Mouse (Mus musculus): ENCODE data around the gene Wdr49. TPM values are rescaled to one million over a fixed set of nuclear protein-coding genes. Genes with fewer than 3 reads are reported as not detected.

Wdr49 gene
- polyA plus RNA-seq, 1 experiment = not detected

GRCm38 (mm10) chr3:75276522-75276921 lies 205.4 kb downstream of the Wdr49 start:
- Histone ChIP-seq H3K36me3 (ENCODE audit: control insufficient read depth, insufficient read depth) (no peaks in the 10 kb centered on the region), H3K4me3 (ENCODE audit: insufficient read depth, poor library complexity, severe bottlenecking) (no peak overlapping the region), H3K27me3 (ENCODE audit: control insufficient read depth, insufficient read depth, insufficient read length) (no peaks in the 10 kb centered on the region), H3ac (ENCODE audit: control insufficient read depth, insufficient read length, low read depth) (no peak overlapping the region), H3K79me2 (ENCODE audit: control insufficient read depth, insufficient read depth) (no peaks in the 10 kb centered on the region), H3K79me3 (ENCODE audit: low read depth) (no peaks in the 10 kb centered on the region)
- no peak for TF ChIP-seq MYOG (IDR thresholded peaks at IDR 0.05; ENCODE audit: control insufficient read depth, extremely low read depth, insufficient read length)
- no peak for TF ChIP-seq USF1 (IDR thresholded peaks at IDR 0.05; ENCODE audit: low read depth)
- no peak for TF ChIP-seq MYOD1 (IDR thresholded peaks at IDR 0.05; ENCODE audit: control insufficient read depth, insufficient read length, low read depth)
- TF ChIP-seq CTCF (IDR thresholded peaks at IDR 0.05; ENCODE audit: control insufficient read depth, insufficient read depth, insufficient read length) = no peak
- no peak for TF ChIP-seq FOSL1 (IDR thresholded peaks at IDR 0.05; ENCODE audit: insufficient read depth, low read length, poor library complexity, severe bottlenecking)
- TF ChIP-seq MAX (IDR thresholded peaks at IDR 0.05) = no peak
- TF ChIP-seq CEBPB (IDR thresholded peaks at IDR 0.05; ENCODE audit: low read depth) = no peak

DNA sequence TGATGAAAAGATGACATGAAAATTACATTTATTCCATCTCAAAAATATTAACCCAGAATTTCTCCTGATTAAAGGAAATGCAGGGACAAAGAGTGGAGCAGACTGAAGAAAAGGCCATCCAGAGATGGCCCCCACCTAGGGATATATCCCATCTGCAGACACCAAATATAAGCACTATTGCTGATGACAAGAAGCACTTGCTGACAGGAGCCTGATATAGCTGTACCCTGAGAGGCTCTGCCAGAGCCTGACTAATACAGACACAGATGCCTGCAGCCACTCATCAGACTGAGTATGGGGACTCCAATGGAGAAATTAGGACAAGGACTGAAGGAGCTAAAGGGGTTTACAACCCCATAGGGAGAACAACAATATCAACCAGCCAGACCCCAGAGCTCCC lies 206.8 kb downstream of the Wdr49 start:
- H3K79me2 ChIP-seq (ENCODE audit: control insufficient read depth, insufficient read depth) = no peaks in the 10 kb centered on the region
- no peaks in the 10 kb centered on the region for H3K79me3 ChIP-seq (ENCODE audit: low read depth)
- H3K36me3 ChIP-seq (ENCODE audit: control insufficient read depth, insufficient read depth) = no peaks in the 10 kb centered on the region
- H3ac ChIP-seq (ENCODE audit: control insufficient read depth, insufficient read length, low read depth) = no peak overlapping the region
- H3K27me3 ChIP-seq (ENCODE audit: control insufficient read depth, insufficient read depth, insufficient read length) = no peaks in the 10 kb centered on the region
- H3K4me3 ChIP-seq (ENCODE audit: insufficient read depth, poor library complexity, severe bottlenecking) = no peak overlapping the region
- TF ChIP-seq MYOD1 (IDR thresholded peaks at IDR 0.05; ENCODE audit: control insufficient read depth, insufficient read length, low read depth) = no peak
- no peak for TF ChIP-seq CEBPB (IDR thresholded peaks at IDR 0.05; ENCODE audit: low read depth)
- TF ChIP-seq MYOG (IDR thresholded peaks at IDR 0.05; ENCODE audit: control insufficient read depth, extremely low read depth, insufficient read length) = no peak
- no peak for TF ChIP-seq CTCF (IDR thresholded peaks at IDR 0.05; ENCODE audit: control insufficient read depth, insufficient read depth, insufficient read length)
- TF ChIP-seq USF1 (IDR thresholded peaks at IDR 0.05; ENCODE audit: low read depth) = no peak
- no peak for TF ChIP-seq FOSL1 (IDR thresholded peaks at IDR 0.05; ENCODE audit: insufficient read depth, low read length, poor library complexity, severe bottlenecking)
- no peak for TF ChIP-seq MAX (IDR thresholded peaks at IDR 0.05)

GRCm38 (mm10) chr3:75269978-75270377 lies 212.0 kb downstream of the Wdr49 start, which contains the start of gene Serpini2:
TSS of gene Serpini2 (minus strand) at chr3:75270078.
- H3ac ChIP-seq (ENCODE audit: control insufficient read depth, insufficient read length, low read depth) = no peak within 1 kb of the TSS
- no peaks in the 10 kb centered on the region for H3K36me3 ChIP-seq (ENCODE audit: control insufficient read depth, insufficient read depth)
- no peak for TF ChIP-seq USF1 (IDR thresholded peaks at IDR 0.05; ENCODE audit: low read depth)
- TF ChIP-seq FOSL1 (IDR thresholded peaks at IDR 0.05; ENCODE audit: insufficient read depth, low read length, poor library complexity, severe bottlenecking) = no peak
- TF ChIP-seq CEBPB (IDR thresholded peaks at IDR 0.05; ENCODE audit: low read depth) = no peak
- no peak for TF ChIP-seq CTCF (IDR thresholded peaks at IDR 0.05; ENCODE audit: control insufficient read depth, insufficient read depth, insufficient read length)
- no peak for TF ChIP-seq MAX (IDR thresholded peaks at IDR 0.05)
- TF ChIP-seq MYOD1 (IDR thresholded peaks at IDR 0.05; ENCODE audit: control insufficient read depth, insufficient read length, low read depth) = no peak
- no peak for TF ChIP-seq MYOG (IDR thresholded peaks at IDR 0.05; ENCODE audit: control insufficient read depth, extremely low read depth, insufficient read length)
- H3K79me3 ChIP-seq (ENCODE audit: low read depth) = no peaks in the 10 kb centered on the region
- no peaks in the 10 kb centered on the region for H3K79me2 ChIP-seq (ENCODE audit: control insufficient read depth, insufficient read depth)
- no peak within 1 kb of the TSS for H3K4me3 ChIP-seq (ENCODE audit: insufficient read depth, poor library complexity, severe bottlenecking)
- H3K27me3 ChIP-seq (ENCODE audit: control insufficient read depth, insufficient read depth, insufficient read length) = no peaks in the 10 kb centered on the region

DNA sequence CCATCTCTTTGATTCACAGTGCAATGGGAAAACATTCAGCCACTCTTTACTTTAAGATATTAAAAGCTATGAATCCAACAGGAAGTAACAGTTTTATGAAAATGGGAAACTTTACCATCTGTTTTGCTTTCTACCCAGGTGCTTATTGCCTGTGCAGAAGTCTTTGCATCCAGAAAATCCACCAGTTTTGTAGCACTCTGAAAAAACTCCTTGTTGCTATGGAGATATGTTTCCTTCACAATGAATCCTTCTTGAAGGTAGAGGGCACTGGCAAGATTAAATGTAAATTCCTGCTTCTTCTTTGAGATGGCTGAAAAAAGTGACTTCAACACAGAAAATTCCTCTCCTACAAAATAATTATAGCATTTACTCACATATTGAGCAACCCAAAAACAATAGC lies 222.6 kb downstream of the Wdr49 start:
- Histone ChIP-seq H3K79me3 (ENCODE audit: low read depth) (no peaks in the 10 kb centered on the region), H3ac (ENCODE audit: control insufficient read depth, insufficient read length, low read depth) (no peak overlapping the region), H3K27me3 (ENCODE audit: control insufficient read depth, insufficient read depth, insufficient read length) (no peaks in the 10 kb centered on the region), H3K4me3 (ENCODE audit: insufficient read depth, poor library complexity, severe bottlenecking) (no peak overlapping the region), H3K36me3 (ENCODE audit: control insufficient read depth, insufficient read depth) (no peaks in the 10 kb centered on the region), H3K79me2 (ENCODE audit: control insufficient read depth, insufficient read depth) (no peaks in the 10 kb centered on the region)
- TF ChIP-seq MAX (IDR thresholded peaks at IDR 0.05) (no peak), MYOD1 (IDR thresholded peaks at IDR 0.05; ENCODE audit: control insufficient read depth, insufficient read length, low read depth) (no peak), CEBPB (IDR thresholded peaks at IDR 0.05; ENCODE audit: low read depth) (no peak), USF1 (IDR thresholded peaks at IDR 0.05; ENCODE audit: low read depth) (no peak), FOSL1 (IDR thresholded peaks at IDR 0.05; ENCODE audit: insufficient read depth, low read length, poor library complexity, severe bottlenecking) (no peak), MYOG (IDR thresholded peaks at IDR 0.05; ENCODE audit: control insufficient read depth, extremely low read depth, insufficient read length) (no peak), CTCF (IDR thresholded peaks at IDR 0.05; ENCODE audit: control insufficient read depth, insufficient read depth, insufficient read length) (no peak)

Other genes with a start within 250 kb of the Wdr49 start
- gene Serpini2, start 212.1 kb downstream of the Wdr49 start, polyA plus RNA-seq (2012; fragmentation: generic; extraction: Trizol) = not detected
- 17.7 TPM for gene Pdcd10, start 74.7 kb upstream of the Wdr49 start, polyA plus RNA-seq (2012; fragmentation: generic; extraction: Trizol)
- gene Serpini1, start 75.4 kb upstream of the Wdr49 start, polyA plus RNA-seq (2012; fragmentation: generic; extraction: Trizol) = 0.11 TPM

Measured in C2C12 (cell line).